8 mouse cellular contexts compared by ENCODE assay signal in genomic region chr11:62629352-62630224, GRCm38 (mm10). TPM values are rescaled to one million over a fixed set of nuclear protein-coding genes. Genes with fewer than 3 reads are reported as not detected.
DNase-seq lines count a peak whose midpoint lies in the region; ATAC-seq and TF ChIP-seq lines count a peak whose summit lies in the region.

No protein-coding gene starts in this region.

- intact Hi-C loops in heart, postnatal 25 days (cut with DNase I) = no loop called here

- peaks cover 10% of the 10 kb centered on the region for H3K36me3 ChIP-seq in heart, embryonic 10.5 days
- H3K36me3 ChIP-seq in stomach, postnatal 0 days (ENCODE audit: control insufficient read depth, insufficient read depth, low read length) = no peaks in the 10 kb centered on the region

- 0 out of 2 replicates have a peak overlapping the region, but pooled peaks have one; percentile 14 for H3K4me2 ChIP-seq in stomach, postnatal 0 days (replicated peaks; ENCODE audit: low read depth)

- no peak for DNase-seq in heart, embryonic 10.5 days (ENCODE audit: low spot score)
- DNase-seq in heart, postnatal 25 days (ENCODE audit: low spot score) = no peak
- peak; percentile 88 for DNase-seq in embryo, embryonic 10.5 days (ENCODE audit: low spot score)
- DNase-seq in induced T-regulatory cell, adult 2 months (ENCODE audit: low read depth) = peak; percentile 70
- peak; percentile 65 for DNase-seq in stomach, postnatal 0 days (ENCODE audit: low spot score)
- DNase-seq in right cerebral cortex, postnatal 4 days = no peak
- DNase-seq in right cerebral cortex, postnatal 36 days (ENCODE audit: low spot score in 2 of 2) = no peak

- H3K27me3 ChIP-seq in heart, embryonic 10.5 days (ENCODE audit: insufficient read depth, poor library complexity, severe bottlenecking) = no peaks in the 10 kb centered on the region
- H3K27me3 ChIP-seq in stomach, postnatal 0 days (ENCODE audit: control insufficient read depth, insufficient read depth, low read length) = no peaks in the 10 kb centered on the region

- peaks cover 63% of the 10 kb centered on the region for H3K4me1 ChIP-seq in heart, embryonic 10.5 days
- H3K4me1 ChIP-seq in stomach, postnatal 0 days (replicated peaks; ENCODE audit: control insufficient read depth, insufficient read depth) = peaks cover 3% of the 10 kb centered on the region; the same call in 1 of the 2 replicates

- WGBS in heart, embryonic 10.5 days = 2% methylated on average over 9 of the region's 9 CpGs
- 18% methylated on average over 9 of the region's 9 CpGs for WGBS in stomach, postnatal 0 days

- TF ChIP-seq EP300 in stomach, postnatal 0 days (optimal IDR thresholded peaks at IDR 0.05) = no peak

- ATAC-seq in megakaryocyte, adult 5-6 weeks (ENCODE audit: poor library complexity, severe bottlenecking) = 0 out of 2 replicates have a peak, but pooled peaks have one; percentile 12
- ATAC-seq in stomach, postnatal 0 days (ENCODE audit: low FRiP score, low TSS enrichment) = peak; percentile 28; the same call in 1 of the 2 replicates

- H3K9me3 ChIP-seq in heart, embryonic 10.5 days = no peaks in the 10 kb centered on the region
- H3K9me3 ChIP-seq in stomach, postnatal 0 days (ENCODE audit: control insufficient read depth, low read length) = no peaks in the 10 kb centered on the region

- H3K9ac ChIP-seq in stomach, postnatal 0 days (ENCODE audit: low read length) = no peak overlapping the region

- peak overlapping the region; percentile 45 for H3K4me3 ChIP-seq in heart, embryonic 10.5 days
- H3K4me3 ChIP-seq in stomach, postnatal 0 days (ENCODE audit: low read depth, low read length) = no peak overlapping the region

- peak overlapping the region; percentile 87 for H3K27ac ChIP-seq in heart, embryonic 10.5 days
- H3K27ac ChIP-seq in stomach, postnatal 0 days (replicated peaks) = 0 out of 2 replicates have a peak overlapping the region, but pooled peaks have one; percentile 30

- no peak for TF ChIP-seq CTCF in stomach, postnatal 0 days (IDR thresholded peaks at IDR 0.05; ENCODE audit: low read depth)

RNA-seq across cellular contexts. Expression of gene Lrrc75a, which starts 18.7 kb away (rescaled TPM):
- polyA plus RNA-seq in heart, embryonic 10.5 days (2016; fragmentation: Nextera tagmentation; extraction: Ambion mirVana) = 14.9 and 17.2 TPM in 2 replicates
- 1 to 10 TPM; 4.9 to 6.4 TPM for total RNA-seq in heart, postnatal 25 days (2021)
- 5.7 TPM in 2 replicates for total RNA-seq in megakaryocyte, adult 5-6 weeks (2015)
- 3.6 and 5.7 TPM in 2 replicates for total RNA-seq in megakaryocyte, adult 5-6 weeks (2017)
- 7.3 and 8.4 TPM in 2 replicates for polyA plus RNA-seq in stomach, postnatal 0 days (2015; fragmentation: Nextera tagmentation; extraction: Ambion mirVana)

RNA-seq across cellular contexts. Expression of gene Mmgt2, which starts 18.9 kb away (rescaled TPM):
- 40.5 and 49.6 TPM in 2 replicates for polyA plus RNA-seq in heart, embryonic 10.5 days (2016; fragmentation: Nextera tagmentation; extraction: Ambion mirVana)
- 1 to 10 TPM; 6.9 to 7.0 TPM for total RNA-seq in heart, postnatal 25 days (2021)
- total RNA-seq in megakaryocyte, adult 5-6 weeks (2015) = 19.0 and 19.3 TPM in 2 replicates
- total RNA-seq in megakaryocyte, adult 5-6 weeks (2017) = 7.2 and 10.9 TPM in 2 replicates
- 30.2 and 35.9 TPM in 2 replicates for polyA plus RNA-seq in stomach, postnatal 0 days (2015; fragmentation: Nextera tagmentation; extraction: Ambion mirVana)

RNA-seq across cellular contexts. Expression of gene Trpv2, which starts 55.3 kb away (rescaled TPM):
- polyA plus RNA-seq in heart, embryonic 10.5 days (2016; fragmentation: Nextera tagmentation; extraction: Ambion mirVana) = 4.2 and 5.9 TPM in 2 replicates
- total RNA-seq in heart, postnatal 25 days (2021) = 1 to 10 TPM; 2.4 to 3.3 TPM
- 24.9 and 27.9 TPM in 2 replicates for total RNA-seq in megakaryocyte, adult 5-6 weeks (2015)
- 46.6 and 51.1 TPM in 2 replicates for total RNA-seq in megakaryocyte, adult 5-6 weeks (2017)
- polyA plus RNA-seq in stomach, postnatal 0 days (2015; fragmentation: Nextera tagmentation; extraction: Ambion mirVana) = 9.6 and 11.0 TPM in 2 replicates

Comparison
In these comparisons a context has a peak if more than half of its experiments do, and no peak if none do; other contexts are left out.
1. DNase-seq: peak in embryo, embryonic 10.5 days (single experiment), induced T-regulatory cell, adult 2 months (single experiment) and stomach, postnatal 0 days (single experiment); none in heart, embryonic 10.5 days (single experiment), heart, postnatal 25 days (single experiment), right cerebral cortex, postnatal 4 days (single experiment) and right cerebral cortex, postnatal 36 days (0 of 2).
2. RNA of gene Trpv2, which starts 55.3 kb away (total RNA-seq): 24.9 to 51.1 TPM in megakaryocyte, adult 5-6 weeks; 2.4 to 3.3 TPM in heart, postnatal 25 days; every median in the first group is over 4 times any median in the second.